Mouse (Mus musculus) Muller cell, postnatal 12 days (primary cell): ENCODE measurements around the gene Pkp1.
A peak's percentile ranks its signal among the peaks of the same experiment; 100 is the strongest.

ENCODE experiments used
- DNase-seq: peaks from one replicate; pipeline ENCODE4 v3.0.0-alpha.2; 2015; ENCODE audit errors: inconsistent ontology term

Gene Pkp1

GRCm38 (mm10) chr1:135918644-135919407 lies at the start of gene Pkp1:
Gene Pkp1, minus strand, starts transcription at chr1:135919207.
- peak; percentile 27 for DNase-seq

GRCm38 (mm10) chr1:135967739-135968138 lies 48.7 kb upstream of the Pkp1 start:
- DNase-seq, result no peak

- no peak for DNase-seq
Observed at GRCm38 (mm10) chr1:135964561-135964960, 45.6 kb upstream of the Pkp1 start.

- DNase-seq, result no peak
Observed at GRCm38 (mm10) chr1:135963177-135963576, 44.2 kb upstream of the Pkp1 start.

GRCm38 (mm10) chr1:135958483-135958882 lies 39.5 kb upstream of the Pkp1 start:
- peak; percentile 22 for DNase-seq

- no peak for DNase-seq
Observed at GRCm38 (mm10) chr1:135948871-135949270, 29.9 kb upstream of the Pkp1 start.

- peak; percentile 20 for DNase-seq
Observed at GRCm38 (mm10) chr1:135946247-135946646, 27.2 kb upstream of the Pkp1 start.

GRCm38 (mm10) chr1:135945711-135946110 lies 26.7 kb upstream of the Pkp1 start:
- DNase-seq, result peak; percentile 50

GRCm38 (mm10) chr1:135944526-135945259 lies 25.7 kb upstream of the Pkp1 start:
- DNase-seq, result peak; percentile 72

- DNase-seq, result no peak
Observed at GRCm38 (mm10) chr1:135943713-135944112, 24.7 kb upstream of the Pkp1 start.

GRCm38 (mm10) chr1:135942116-135942515 lies 23.1 kb upstream of the Pkp1 start:
- no peak for DNase-seq

GRCm38 (mm10) chr1:135941259-135942006 lies 22.4 kb upstream of the Pkp1 start:
- no peak for DNase-seq

- DNase-seq, result no peak
Observed at GRCm38 (mm10) chr1:135936091-135936490, 17.1 kb upstream of the Pkp1 start.

GRCm38 (mm10) chr1:135933704-135934293 lies 14.8 kb upstream of the Pkp1 start:
- DNase-seq, result no peak

GRCm38 (mm10) chr1:135929876-135930275 lies 10.9 kb upstream of the Pkp1 start:
- DNase-seq, result peak; percentile 65

GRCm38 (mm10) chr1:135925848-135926247 lies 6.8 kb upstream of the Pkp1 start:
- DNase-seq, result no peak

GRCm38 (mm10) chr1:135924377-135924994 lies 5.5 kb upstream of the Pkp1 start:
- DNase-seq, result no peak

- no peak for DNase-seq
Observed at GRCm38 (mm10) chr1:135923229-135923628, 4.2 kb upstream of the Pkp1 start.

- no peak for DNase-seq
Observed at GRCm38 (mm10) chr1:135917206-135917605, 1.8 kb downstream of the Pkp1 start.

GRCm38 (mm10) chr1:135916486-135917058 lies 2.4 kb downstream of the Pkp1 start:
- DNase-seq, result no peak

- DNase-seq, result no peak
Observed at GRCm38 (mm10) chr1:135913657-135914056, 5.3 kb downstream of the Pkp1 start.
